Mouse (Mus musculus) forebrain, embryonic 13.5 days (tissue): ENCODE measurements around the gene Iqck. TPM values are rescaled to one million over a fixed set of nuclear protein-coding genes. Genes with fewer than 3 reads are reported as not detected.

ENCODE experiments used
- ATAC-seq: fragments of 200-750 bp; cut with Nextera tagmentation; 2 replicates; pipeline ENCODE4 v1.8.0; 2017
- H3K27ac ChIP-seq: fragments of 300-500 bp; sonication (generic); 2 replicates; pipeline ENCODE4 v1.5.1; 2015; ENCODE audit warnings: inconsistent platforms, mild to moderate bottlenecking, moderate library complexity
- H3K27me3 ChIP-seq: fragments of 300-500 bp; sonication (generic); 2 replicates; pipeline ENCODE4 v1.6.1; 2015; ENCODE audit warnings: mild to moderate bottlenecking, inconsistent platforms
- H3K36me3 ChIP-seq: fragments of 300-500 bp; sonication (generic); 2 replicates; pipeline ENCODE4 v1.6.1; 2015; ENCODE audit warnings: mild to moderate bottlenecking, inconsistent platforms; ENCODE audit not compliant: poor library complexity, severe bottlenecking
- H3K4me1 ChIP-seq: fragments of 300-500 bp; sonication (generic); 2 replicates; pipeline ENCODE4 v1.6.1; 2015; ENCODE audit warnings: inconsistent platforms
- H3K4me2 ChIP-seq: fragments of 300-500 bp; sonication (generic); 2 replicates; pipeline ENCODE4 v1.6.1; 2015; ENCODE audit warnings: inconsistent platforms, mild to moderate bottlenecking, moderate library complexity
- H3K4me3 ChIP-seq: fragments of 300-500 bp; sonication (generic); 2 replicates; pipeline ENCODE4 v1.5.1; 2015; ENCODE audit warnings: mild to moderate bottlenecking, inconsistent platforms
- H3K9ac ChIP-seq: fragments of 300-500 bp; sonication (generic); 2 replicates; pipeline ENCODE4 v1.6.1; 2015; ENCODE audit warnings: mild to moderate bottlenecking, inconsistent platforms
- H3K9me3 ChIP-seq: fragments of 300-500 bp; sonication (generic); replicated peaks from 2 replicates; pipeline ENCODE4 v1.6.1; 2016; ENCODE audit warnings: inconsistent platforms
- WGBS: fragments of 180-500 bp; shearing (Covaris S2); methylation state at CpG from one replicate; pipeline ENCODE4 v1.1.7; 2015; 5-methylcytosine and 5-hydroxymethylcytosine counted together
- polyA plus RNA-seq: library from polyadenylated mRNA; unstranded; fragments of >200 nt; fragmentation: Nextera tagmentation; extraction: Ambion mirVana; gene quantifications from 2 replicates; pipeline ENCODE4 v1.2.1, GENCODE M21; 2015

Gene Iqck
- polyA plus RNA-seq, 1 experiment from 2014 or later = 3.1 TPM

GRCm38 (mm10) chr7:118854606-118855005 is 946 bp upstream of the Iqck start:
- no peaks in the 10 kb centered on the region for H3K27me3 ChIP-seq
- peak overlapping the region; percentile 87 for H3K4me3 ChIP-seq
- H3K27ac ChIP-seq = no peak overlapping the region
- peaks cover 40% of the 10 kb centered on the region for H3K36me3 ChIP-seq
- 21% methylated on average over 3 of the region's 3 CpGs for WGBS
- H3K4me1 ChIP-seq = peaks cover 27% of the 10 kb centered on the region
- H3K4me2 ChIP-seq = peak overlapping the region; percentile 79
- peak overlapping the region; percentile 79 for H3K9ac ChIP-seq
- no peaks in the 10 kb centered on the region for H3K9me3 ChIP-seq
- no peak for ATAC-seq

GRCm38 (mm10) chr7:118855877-118856304 is 339 bp downstream of the Iqck start, which contains the start of gene Knop1:
Gene Knop1, minus strand, starts transcription at chr7:118856254.
- Histone ChIP-seq H3K4me3 (peak within 1 kb of the TSS; percentile 87), H3K9me3 (no peaks in the 10 kb centered on the region), H3K4me1 (peaks cover 22% of the 10 kb centered on the region), H3K9ac (peak within 1 kb of the TSS; percentile 79), H3K36me3 (peaks cover 28% of the 10 kb centered on the region), H3K27me3 (no peaks in the 10 kb centered on the region), H3K27ac (peak within 1 kb of the TSS; percentile 70), H3K4me2 (peak within 1 kb of the TSS; percentile 79)
- under 1% methylated on average over 46 of the region's 46 CpGs for WGBS
- peak; percentile 78 for ATAC-seq

- no peak for ATAC-seq
These were observed 3.1 kb downstream of the Iqck start for GRCm38 (mm10) chr7:118858640-118859039.

GRCm38 (mm10) chr7:118865362-118865761 is 9.8 kb downstream of the Iqck start:
- no peak overlapping the region for H3K4me2 ChIP-seq
- no peaks in the 10 kb centered on the region for H3K27me3 ChIP-seq
- no peak for ATAC-seq
- no peaks in the 10 kb centered on the region for H3K4me1 ChIP-seq
- no peak overlapping the region for H3K4me3 ChIP-seq
- no peaks in the 10 kb centered on the region for H3K9me3 ChIP-seq
- WGBS = 92% methylated on average over 2 of the region's 2 CpGs
- no peak overlapping the region for H3K9ac ChIP-seq
- no peaks in the 10 kb centered on the region for H3K36me3 ChIP-seq
- no peak overlapping the region for H3K27ac ChIP-seq

More at GRCm38 (mm10) chr7:118858640-118859039, 3.1 kb downstream of the Iqck start:
- peaks cover 21% of the 10 kb centered on the region for H3K4me1 ChIP-seq
- H3K27ac ChIP-seq = no peak overlapping the region
- 94% methylated on average over 1 of the region's 1 CpGs for WGBS
- H3K27me3 ChIP-seq = no peaks in the 10 kb centered on the region
- H3K4me3 ChIP-seq = no peak overlapping the region
- H3K4me2 ChIP-seq = no peak overlapping the region
- no peaks in the 10 kb centered on the region for H3K9me3 ChIP-seq
- no peak overlapping the region for H3K9ac ChIP-seq
- H3K36me3 ChIP-seq = 0 out of 2 replicates have a peak, but pooled peaks cover under 1% of the 10 kb centered on the region

GRCm38 (mm10) chr7:118879466-118880029 is 24.0 kb downstream of the Iqck start:
- Histone ChIP-seq H3K27ac (no peak overlapping the region), H3K4me1 (no peaks in the 10 kb centered on the region), H3K27me3 (no peaks in the 10 kb centered on the region), H3K9ac (no peak overlapping the region), H3K36me3 (no peaks in the 10 kb centered on the region), H3K4me2 (no peak overlapping the region), H3K4me3 (no peak overlapping the region), H3K9me3 (no peaks in the 10 kb centered on the region)
- no peak for ATAC-seq
- WGBS = 83% methylated on average over 3 of the region's 3 CpGs

- no peaks in the 10 kb centered on the region for H3K27me3 ChIP-seq
- WGBS = 77% methylated on average over 4 of the region's 4 CpGs
These were observed 28.4 kb downstream of the Iqck start for GRCm38 (mm10) chr7:118883957-118884356.

GRCm38 (mm10) chr7:118884969-118885368 is 29.4 kb downstream of the Iqck start:
- Histone ChIP-seq H3K4me1 (peaks cover 21% of the 10 kb centered on the region), H3K27me3 (no peaks in the 10 kb centered on the region), H3K27ac (no peak overlapping the region), H3K9me3 (no peaks in the 10 kb centered on the region), H3K36me3 (no peaks in the 10 kb centered on the region), H3K4me3 (no peak overlapping the region), H3K9ac (no peak overlapping the region), H3K4me2 (no peak overlapping the region)
- no peak for ATAC-seq
- WGBS = 87% methylated on average over 4 of the region's 4 CpGs

More at GRCm38 (mm10) chr7:118883957-118884356, 28.4 kb downstream of the Iqck start:
- H3K9me3 ChIP-seq = no peaks in the 10 kb centered on the region
- H3K4me3 ChIP-seq = no peak overlapping the region
- H3K4me2 ChIP-seq = no peak overlapping the region
- peaks cover 14% of the 10 kb centered on the region for H3K4me1 ChIP-seq
- no peak for ATAC-seq
- no peak overlapping the region for H3K9ac ChIP-seq
- no peaks in the 10 kb centered on the region for H3K36me3 ChIP-seq
- no peak overlapping the region for H3K27ac ChIP-seq

- ATAC-seq = peak; percentile 43; the same call in 1 of the 2 replicates
- 20% methylated on average over 6 of the region's 6 CpGs for WGBS
These were observed 31.9 kb downstream of the Iqck start for GRCm38 (mm10) chr7:118887303-118888055.

GRCm38 (mm10) chr7:118889046-118889680 is 33.6 kb downstream of the Iqck start:
- Histone ChIP-seq H3K36me3 (no peaks in the 10 kb centered on the region), H3K9ac (no peak overlapping the region), H3K4me2 (no peak overlapping the region), H3K9me3 (no peaks in the 10 kb centered on the region), H3K27ac (no peak overlapping the region), H3K4me3 (no peak overlapping the region), H3K4me1 (peaks cover 21% of the 10 kb centered on the region), H3K27me3 (no peaks in the 10 kb centered on the region)
- ATAC-seq = no peak
- 1% methylated on average over 3 of the region's 3 CpGs for WGBS

More at GRCm38 (mm10) chr7:118887303-118888055, 31.9 kb downstream of the Iqck start:
- Histone ChIP-seq H3K4me2 (no peak overlapping the region), H3K27ac (no peak overlapping the region), H3K4me1 (peaks cover 21% of the 10 kb centered on the region), H3K4me3 (no peak overlapping the region), H3K27me3 (no peaks in the 10 kb centered on the region), H3K36me3 (no peaks in the 10 kb centered on the region), H3K9ac (no peak overlapping the region), H3K9me3 (no peaks in the 10 kb centered on the region)

GRCm38 (mm10) chr7:118895469-118896450 is 40.2 kb downstream of the Iqck start:
- H3K9ac ChIP-seq = no peak overlapping the region
- no peak overlapping the region for H3K4me2 ChIP-seq
- peaks cover 22% of the 10 kb centered on the region for H3K4me1 ChIP-seq
- H3K9me3 ChIP-seq = no peaks in the 10 kb centered on the region
- H3K27me3 ChIP-seq = no peaks in the 10 kb centered on the region
- ATAC-seq = peak; percentile 41; the same call in 1 of the 2 replicates
- H3K4me3 ChIP-seq = no peak overlapping the region
- 35% methylated on average over 10 of the region's 10 CpGs for WGBS
- no peaks in the 10 kb centered on the region for H3K36me3 ChIP-seq
- H3K27ac ChIP-seq = peak overlapping the region; percentile 35; the same call in 1 of the 2 replicates

GRCm38 (mm10) chr7:118898063-118898462 is 42.5 kb downstream of the Iqck start:
- Histone ChIP-seq H3K9me3 (no peaks in the 10 kb centered on the region), H3K4me1 (peaks cover 30% of the 10 kb centered on the region), H3K27me3 (no peaks in the 10 kb centered on the region), H3K4me3 (no peak overlapping the region), H3K4me2 (no peak overlapping the region), H3K27ac (no peak overlapping the region), H3K36me3 (no peaks in the 10 kb centered on the region), H3K9ac (no peak overlapping the region)
- no peak for ATAC-seq
